Mouse (Mus musculus) monocyte, adult 59 days (primary cell): ENCODE results near the gene Rab26. TPM values are rescaled to one million over a fixed set of nuclear protein-coding genes. Genes with fewer than 3 reads are reported as not detected.

ENCODE experiments used
- total RNA-seq, 2 experiments: library from RNA; stranded (reverse); gene quantifications; one replicate each; pipeline ENCODE4 v1.2.4; 2023

Rab26 gene
- total RNA-seq = 1 to 10 TPM in 1 of 2 experiments, under 1 TPM in 1; 0.58 to 1.6 TPM

GRCm38 (mm10) chr17:24534160-24534718 is at the start of gene Rab26:
TSS of gene Rab26 (minus strand) at chr17:24534210.

GRCm38 (mm10) chr17:24549618-24550415 is 15.8 kb upstream of the Rab26 start, which contains the start of gene Pkd1:
TSS of gene Pkd1 (plus strand) at chr17:24549834.

DNA sequence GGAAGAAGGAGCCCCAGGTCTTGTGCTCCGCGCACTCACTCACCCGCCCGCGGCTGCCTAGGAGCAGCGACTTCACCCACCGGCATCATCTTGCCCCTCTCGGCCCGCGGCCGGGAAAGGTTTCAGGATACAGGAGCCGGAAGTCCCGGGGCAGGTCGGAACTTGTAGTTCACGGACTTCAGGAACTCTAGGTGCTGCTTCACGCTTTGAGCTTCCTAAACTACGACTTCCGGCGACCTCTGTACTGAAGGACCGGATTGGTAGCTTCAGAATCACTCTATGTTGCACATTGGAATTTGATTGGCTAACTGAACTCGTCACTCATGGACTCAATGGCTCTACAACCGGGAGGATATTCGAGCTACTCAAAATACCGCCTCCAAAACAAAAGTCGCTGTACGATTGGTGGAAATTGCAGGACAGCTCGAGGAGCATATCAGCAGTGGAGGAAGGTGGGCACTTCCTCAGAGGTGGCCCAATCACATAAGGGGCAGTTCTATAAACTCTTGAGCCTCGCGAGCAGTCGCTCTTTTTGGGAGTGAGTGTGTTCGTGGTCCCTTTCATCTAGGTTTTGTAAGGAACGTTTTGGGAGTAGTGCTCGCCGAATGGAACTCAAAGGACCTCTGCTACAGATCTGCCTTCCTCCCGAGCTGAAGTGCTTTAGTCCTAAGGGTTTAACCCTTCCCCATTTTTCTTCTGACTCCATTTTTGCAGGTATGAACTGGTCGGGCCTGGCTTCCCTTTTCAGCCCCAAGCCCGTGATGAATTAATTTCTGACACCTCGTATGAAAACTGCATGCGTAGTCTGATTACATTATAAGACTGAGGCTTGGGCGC is 6.1 kb downstream of the Rab26 start, which contains the start of gene Traf7:
Traf7 (minus strand) TSS at position 216 of the 837 bp plus-strand sequence.

DNA sequence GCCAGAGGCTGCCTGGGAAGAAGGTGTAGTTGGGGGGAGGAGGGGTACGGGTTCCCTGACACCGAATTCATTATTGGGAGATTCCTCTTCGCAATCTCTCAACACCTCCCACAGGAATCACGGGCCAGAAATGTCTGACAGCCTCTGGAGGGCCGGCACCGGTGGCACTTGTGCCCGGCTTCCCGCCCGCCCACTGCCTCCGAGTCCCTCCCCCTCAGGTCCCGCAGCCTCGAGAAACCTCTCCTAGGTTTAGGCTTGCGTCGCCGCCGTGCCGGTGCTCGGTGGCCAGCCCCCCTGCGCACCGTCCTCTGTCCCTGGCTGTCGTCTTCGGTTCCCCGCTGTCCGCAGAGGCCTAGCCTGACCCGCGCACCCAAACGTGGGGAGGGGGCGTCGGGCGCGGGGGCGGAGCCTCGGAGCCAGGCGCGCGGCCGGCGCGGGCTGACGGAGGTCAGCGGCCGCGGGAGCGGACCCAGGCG is 45.8 kb downstream of the Rab26 start, which contains the start of gene Caskin1:
Caskin1 (plus strand) TSS at position 416 of the 476 bp plus-strand sequence.

GRCm38 (mm10) chr17:24478663-24479380 is 55.2 kb downstream of the Rab26 start, which contains the start of gene Mlst8:
TSS of gene Mlst8 (minus strand) at chr17:24479078.

Other genes with a start within 250 kb of the Rab26 start
- under 1 TPM; 0.26 to 0.27 TPM for gene Abca17, start 183.1 kb downstream of the Rab26 start, total RNA-seq
- 10 to 100 TPM; 75.4 to 76.2 TPM for gene Abca3, start 182.3 kb downstream of the Rab26 start, total RNA-seq
- gene Rnps1, start 119.6 kb downstream of the Rab26 start, total RNA-seq = 10 to 100 TPM; 82.6 to 84.4 TPM
- gene Eci1, start 107.6 kb downstream of the Rab26 start, total RNA-seq = 10 to 100 TPM; 20.9 to 22.4 TPM
- 1 to 10 TPM; 2.4 to 3.3 TPM for gene Dnase1l2, start 91.1 kb downstream of the Rab26 start, total RNA-seq
- gene E4f1, start 63.9 kb downstream of the Rab26 start, total RNA-seq = 10 to 100 TPM; 37.7 to 43.5 TPM
- gene Pgp, start 63.8 kb downstream of the Rab26 start, total RNA-seq = 10 to 100 TPM; 14.8 to 18.7 TPM
- gene Bricd5, start 60.3 kb downstream of the Rab26 start, total RNA-seq = not detected
- gene Mlst8, start 55.1 kb downstream of the Rab26 start, total RNA-seq = 10 to 100 TPM; 19.4 to 24.9 TPM
- not detected for gene Caskin1, start 45.6 kb downstream of the Rab26 start, total RNA-seq
- 100 to 1,000 TPM; 141 to 154 TPM for gene Traf7, start 6.3 kb downstream of the Rab26 start, total RNA-seq
- gene Pkd1, start 15.6 kb upstream of the Rab26 start, total RNA-seq = 10 to 100 TPM; 41.4 to 46.0 TPM
- 10 to 100 TPM; 68.8 to 75.5 TPM for gene Tsc2, start 98.4 kb upstream of the Rab26 start, total RNA-seq
- 1 to 10 TPM; 1.7 to 2.5 TPM for gene Nthl1, start 98.5 kb upstream of the Rab26 start, total RNA-seq
- 1 to 10 TPM; 2.1 to 2.9 TPM for gene Slc9a3r2, start 116.1 kb upstream of the Rab26 start, total RNA-seq
- gene Npw, start 124.2 kb upstream of the Rab26 start, total RNA-seq = not detected
- 10 to 100 TPM; 46.6 to 48.8 TPM for gene Zfp598, start 135.5 kb upstream of the Rab26 start, total RNA-seq
- not detected for gene Syngr3, start 155.7 kb upstream of the Rab26 start, total RNA-seq
- gene Gfer, start 161.9 kb upstream of the Rab26 start, total RNA-seq = 10 to 100 TPM; 15.5 to 18.1 TPM
- 1 to 10 TPM; 3.4 to 5.3 TPM for gene Noxo1, start 162.0 kb upstream of the Rab26 start, total RNA-seq
- gene Tbl3, start 173.4 kb upstream of the Rab26 start, total RNA-seq = 10 to 100 TPM; 16.1 to 22.1 TPM
- not detected for gene Rnf151, start 183.9 kb upstream of the Rab26 start, total RNA-seq
- gene Rps2, start 183.9 kb upstream of the Rab26 start, total RNA-seq = 100 to 1,000 TPM; 714 to 754 TPM
- 100 to 1,000 TPM in 1 of 2 experiments, 10 to 100 TPM in 1; 70.4 to 102 TPM for gene Ndufb10, start 190.3 kb upstream of the Rab26 start, total RNA-seq
- 1 to 10 TPM; 1.6 to 3.7 TPM for gene Rpl3l, start 193.6 kb upstream of the Rab26 start, total RNA-seq
- 100 to 1,000 TPM; 740 to 885 TPM for gene Msrb1, start 202.4 kb upstream of the Rab26 start, total RNA-seq
- not detected for gene Hs3st6, start 218.8 kb upstream of the Rab26 start, total RNA-seq